Mouse (Mus musculus): ENCODE measurements around the gene Wnt3.

DNA sequence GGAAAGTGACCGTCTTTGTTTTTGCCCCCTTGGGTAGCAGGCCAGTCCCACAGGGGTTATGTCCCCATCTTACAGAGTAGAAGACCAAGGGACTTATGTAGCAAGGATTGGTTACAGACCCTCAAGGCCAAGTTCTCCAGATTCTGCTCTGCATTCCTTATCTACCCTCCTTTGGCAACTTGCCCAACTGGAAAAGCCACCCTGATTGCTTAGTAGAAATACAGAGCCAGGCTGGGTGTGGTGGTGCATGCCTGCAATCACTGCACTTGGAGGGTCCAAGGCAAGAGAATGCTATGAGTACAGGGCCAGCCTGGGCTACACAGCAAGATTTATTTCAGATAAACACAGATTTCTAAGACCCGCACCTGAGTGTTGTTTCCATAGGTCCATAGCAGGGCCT lies 40.0 kb upstream of the Wnt3 start:
- TF ChIP-seq CTCF (IDR thresholded peaks at IDR 0.05; ENCODE audit: extremely low read depth, insufficient read depth, low read length) (no peak), POLR2A (IDR thresholded peaks at IDR 0.05; ENCODE audit: extremely low read depth, insufficient read depth, low read length) (no peak)

Measured in cortical plate, adult 2 months (tissue).